Mouse (Mus musculus): ENCODE measurements around the gene Phxr2. TPM values are rescaled to one million over a fixed set of nuclear protein-coding genes. Genes with fewer than 3 reads are reported as not detected.

Gene Phxr2
- polyA plus RNA-seq, 1 experiment = not detected

- H3K79me3 ChIP-seq (ENCODE audit: low read depth) = no peaks in the 10 kb centered on the region
- no peak overlapping the region for H3K4me3 ChIP-seq (ENCODE audit: insufficient read depth, poor library complexity, severe bottlenecking)
- peaks cover 7% of the 10 kb centered on the region for H3K79me2 ChIP-seq (ENCODE audit: control insufficient read depth, insufficient read depth)
- H3K36me3 ChIP-seq (ENCODE audit: control insufficient read depth, insufficient read depth) = no peaks in the 10 kb centered on the region
- no peak for TF ChIP-seq MAX (IDR thresholded peaks at IDR 0.05)
- no peak for TF ChIP-seq FOSL1 (IDR thresholded peaks at IDR 0.05; ENCODE audit: insufficient read depth, low read length, poor library complexity, severe bottlenecking)
- no peak for TF ChIP-seq MYOD1 (IDR thresholded peaks at IDR 0.05; ENCODE audit: control insufficient read depth, insufficient read length, low read depth)
- no peak for TF ChIP-seq MYOG (IDR thresholded peaks at IDR 0.05; ENCODE audit: control insufficient read depth, extremely low read depth, insufficient read length)
- no peaks in the 10 kb centered on the region for H3K27me3 ChIP-seq (ENCODE audit: control insufficient read depth, insufficient read depth, insufficient read length)
- H3ac ChIP-seq (ENCODE audit: control insufficient read depth, insufficient read length, low read depth) = no peak overlapping the region
Observed at GRCm38 (mm10) chr10:99119471-99119870, 6.7 kb downstream of the Phxr2 start.

DNA sequence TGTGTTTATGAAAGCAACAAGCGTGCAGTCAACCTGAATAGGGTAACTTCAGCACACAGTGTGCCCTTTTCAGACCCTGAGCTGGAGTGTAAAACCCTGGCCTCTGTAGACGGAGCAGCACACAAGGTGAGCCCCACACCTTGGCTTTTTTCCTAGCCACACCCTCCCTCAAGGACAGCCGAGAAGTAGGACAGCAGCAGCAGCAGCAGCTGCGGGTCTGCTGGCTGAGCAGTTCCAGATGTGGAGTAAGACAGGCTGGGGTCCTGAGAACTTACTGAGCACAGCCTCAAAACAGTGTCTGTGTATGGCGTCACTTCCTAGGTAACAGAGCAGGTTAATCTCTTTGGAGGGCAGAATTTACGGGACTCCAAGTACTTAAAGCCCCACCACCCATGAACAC lies 7.4 kb downstream of the Phxr2 start:
- no peak overlapping the region for H3K4me3 ChIP-seq (ENCODE audit: insufficient read depth, poor library complexity, severe bottlenecking)
- no peak overlapping the region for H3ac ChIP-seq (ENCODE audit: control insufficient read depth, insufficient read length, low read depth)
- H3K27me3 ChIP-seq (ENCODE audit: control insufficient read depth, insufficient read depth, insufficient read length) = no peaks in the 10 kb centered on the region
- no peaks in the 10 kb centered on the region for H3K79me3 ChIP-seq (ENCODE audit: low read depth)
- peaks cover 7% of the 10 kb centered on the region for H3K79me2 ChIP-seq (ENCODE audit: control insufficient read depth, insufficient read depth)
- TF ChIP-seq USF1 (IDR thresholded peaks at IDR 0.05; ENCODE audit: low read depth) (no peak), CTCF (IDR thresholded peaks at IDR 0.05; ENCODE audit: control insufficient read depth, insufficient read depth, insufficient read length) (no peak), FOSL1 (IDR thresholded peaks at IDR 0.05; ENCODE audit: insufficient read depth, low read length, poor library complexity, severe bottlenecking) (no peak), MYOD1 (IDR thresholded peaks at IDR 0.05; ENCODE audit: control insufficient read depth, insufficient read length, low read depth) (no peak), MYOG (IDR thresholded peaks at IDR 0.05; ENCODE audit: control insufficient read depth, extremely low read depth, insufficient read length) (no peak), MAX (IDR thresholded peaks at IDR 0.05) (no peak), CEBPB (IDR thresholded peaks at IDR 0.05; ENCODE audit: low read depth) (no peak)
- H3K36me3 ChIP-seq (ENCODE audit: control insufficient read depth, insufficient read depth) = no peaks in the 10 kb centered on the region

DNA sequence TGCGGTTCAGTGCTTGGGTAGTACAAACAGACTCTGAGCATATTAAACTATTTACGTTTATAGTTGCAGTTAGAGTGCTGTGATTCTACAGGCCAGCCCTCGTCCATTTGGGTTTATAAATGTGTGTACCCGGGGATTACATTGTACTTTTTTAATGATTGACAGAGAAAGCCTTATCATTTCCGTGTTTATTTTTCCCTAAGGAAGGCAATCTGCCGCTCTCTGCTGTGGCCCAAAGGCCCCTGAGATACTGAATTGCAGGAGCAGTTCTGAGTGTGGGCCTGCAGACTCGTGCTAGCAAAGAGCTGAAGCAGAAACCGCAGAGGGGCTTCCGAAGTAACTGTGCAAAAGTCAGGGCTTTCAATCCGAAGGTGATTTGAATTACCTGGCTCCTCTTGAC lies 8.2 kb downstream of the Phxr2 start:
- H3ac ChIP-seq (ENCODE audit: control insufficient read depth, insufficient read length, low read depth) = no peak overlapping the region
- TF ChIP-seq FOSL1 (IDR thresholded peaks at IDR 0.05; ENCODE audit: insufficient read depth, low read length, poor library complexity, severe bottlenecking) = no peak
- no peaks in the 10 kb centered on the region for H3K27me3 ChIP-seq (ENCODE audit: control insufficient read depth, insufficient read depth, insufficient read length)
- H3K4me3 ChIP-seq (ENCODE audit: insufficient read depth, poor library complexity, severe bottlenecking) = no peak overlapping the region
- peaks cover 7% of the 10 kb centered on the region for H3K79me2 ChIP-seq (ENCODE audit: control insufficient read depth, insufficient read depth)
- H3K36me3 ChIP-seq (ENCODE audit: control insufficient read depth, insufficient read depth) = no peaks in the 10 kb centered on the region
- H3K79me3 ChIP-seq (ENCODE audit: low read depth) = peaks cover 2% of the 10 kb centered on the region

- H3K36me3 ChIP-seq (ENCODE audit: control insufficient read depth, insufficient read depth) = no peaks in the 10 kb centered on the region
- H3K4me3 ChIP-seq (ENCODE audit: insufficient read depth, poor library complexity, severe bottlenecking) = no peak overlapping the region
- TF ChIP-seq FOSL1 (IDR thresholded peaks at IDR 0.05; ENCODE audit: insufficient read depth, low read length, poor library complexity, severe bottlenecking) (no peak), MAX (IDR thresholded peaks at IDR 0.05) (no peak), MYOG (IDR thresholded peaks at IDR 0.05; ENCODE audit: control insufficient read depth, extremely low read depth, insufficient read length) (no peak), MYOD1 (IDR thresholded peaks at IDR 0.05; ENCODE audit: control insufficient read depth, insufficient read length, low read depth) (no peak), CTCF (IDR thresholded peaks at IDR 0.05; ENCODE audit: control insufficient read depth, insufficient read depth, insufficient read length) (no peak), CEBPB (IDR thresholded peaks at IDR 0.05; ENCODE audit: low read depth) (no peak), USF1 (IDR thresholded peaks at IDR 0.05; ENCODE audit: low read depth) (no peak)
- H3K79me3 ChIP-seq (ENCODE audit: low read depth) = peaks cover 3% of the 10 kb centered on the region
- no peak overlapping the region for H3ac ChIP-seq (ENCODE audit: control insufficient read depth, insufficient read length, low read depth)
- no peaks in the 10 kb centered on the region for H3K27me3 ChIP-seq (ENCODE audit: control insufficient read depth, insufficient read depth, insufficient read length)
- H3K79me2 ChIP-seq (ENCODE audit: control insufficient read depth, insufficient read depth) = peaks cover 12% of the 10 kb centered on the region
Observed at GRCm38 (mm10) chr10:99116650-99117615, 9.2 kb downstream of the Phxr2 start.

GRCm38 (mm10) chr10:99116237-99116632 lies 9.9 kb downstream of the Phxr2 start:
- no peaks in the 10 kb centered on the region for H3K36me3 ChIP-seq (ENCODE audit: control insufficient read depth, insufficient read depth)
- H3K27me3 ChIP-seq (ENCODE audit: control insufficient read depth, insufficient read depth, insufficient read length) = no peaks in the 10 kb centered on the region
- H3K79me2 ChIP-seq (ENCODE audit: control insufficient read depth, insufficient read depth) = peaks cover 19% of the 10 kb centered on the region
- no peak overlapping the region for H3K4me3 ChIP-seq (ENCODE audit: insufficient read depth, poor library complexity, severe bottlenecking)
- H3ac ChIP-seq (ENCODE audit: control insufficient read depth, insufficient read length, low read depth) = no peak overlapping the region
- H3K79me3 ChIP-seq (ENCODE audit: low read depth) = peaks cover 5% of the 10 kb centered on the region
- TF ChIP-seq MAX (IDR thresholded peaks at IDR 0.05) = no peak
- TF ChIP-seq MYOD1 (IDR thresholded peaks at IDR 0.05; ENCODE audit: control insufficient read depth, insufficient read length, low read depth) = no peak
- no peak for TF ChIP-seq FOSL1 (IDR thresholded peaks at IDR 0.05; ENCODE audit: insufficient read depth, low read length, poor library complexity, severe bottlenecking)
- TF ChIP-seq MYOG (IDR thresholded peaks at IDR 0.05; ENCODE audit: control insufficient read depth, extremely low read depth, insufficient read length) = no peak
- TF ChIP-seq CTCF (IDR thresholded peaks at IDR 0.05; ENCODE audit: control insufficient read depth, insufficient read depth, insufficient read length) = no peak
- TF ChIP-seq USF1 (IDR thresholded peaks at IDR 0.05; ENCODE audit: low read depth) = no peak
- TF ChIP-seq CEBPB (IDR thresholded peaks at IDR 0.05; ENCODE audit: low read depth) = no peak

Measured in C2C12 (cell line).